Mouse (Mus musculus) erythroblast, embryonic 14.5 days (primary cell): Measurements from ENCODE around the gene Haus4.

ENCODE experiments used
- GATA1 ChIP-seq: IDR thresholded peaks from 2 replicates; pipeline ENCODE4 v1.6.1; 2012; ENCODE audit warnings: low read length, inconsistent platforms, mixed read lengths
- TAL1 ChIP-seq: IDR thresholded peaks from 3 replicates; pipeline ENCODE4 v1.6.1; 2012; ENCODE audit warnings: low read length, inconsistent platforms, mixed read lengths

DNA sequence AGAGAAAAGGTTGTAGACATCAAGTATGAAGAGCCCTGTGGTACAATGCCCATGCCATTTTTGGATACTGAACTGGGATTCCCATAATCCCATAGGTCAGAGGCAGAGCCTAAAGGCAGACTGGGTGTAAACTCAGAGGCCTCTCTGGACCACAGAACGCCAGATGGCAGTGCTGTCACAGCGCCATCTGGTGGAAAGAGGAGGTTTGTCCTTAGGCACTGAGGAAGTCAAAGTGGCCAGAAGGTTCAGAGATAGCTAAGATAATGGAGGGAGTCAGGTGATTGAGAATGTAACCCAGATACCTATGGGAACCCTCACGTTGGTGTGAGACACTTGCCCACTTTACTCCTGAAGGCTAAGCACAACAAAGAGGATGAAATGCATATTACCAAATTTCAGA, 60.2 kb downstream of the Haus4 start:
- TF ChIP-seq GATA1 (no peak), TAL1 (no peak)
